Mouse (Mus musculus) neutrophil, adult 5-6 weeks (primary cell): ENCODE results near the gene Astn2. TPM values are rescaled to one million over a fixed set of nuclear protein-coding genes. Genes with fewer than 3 reads are reported as not detected.

Experiments
- ATAC-seq: fragments of 151-379, 151-347 bp; 2 replicates; pipeline ENCODE4 v1.8.0; 2017; ENCODE audit warnings: mild to moderate bottlenecking, moderate TSS enrichment; ENCODE audit not compliant: insufficient number of reproducible peaks, poor library complexity, low FRiP score, severe bottlenecking; ENCODE audit errors: extremely low read depth
- total RNA-seq: library from RNA; stranded (forward); fragments of 200-1000 nt; gene quantifications from 2 replicates; pipeline ENCODE4 v1.2.3, GENCODE M21; 2017

The Astn2 gene
- total RNA-seq, 1 experiment from 2014 or later = not detected

- no peak for ATAC-seq
These were observed 83.4 kb downstream of the Astn2 start for GRCm38 (mm10) chr4:66321051-66321450.

GRCm38 (mm10) chr4:66314806-66315484 lies 89.5 kb downstream of the Astn2 start:
- ATAC-seq = no peak

DNA sequence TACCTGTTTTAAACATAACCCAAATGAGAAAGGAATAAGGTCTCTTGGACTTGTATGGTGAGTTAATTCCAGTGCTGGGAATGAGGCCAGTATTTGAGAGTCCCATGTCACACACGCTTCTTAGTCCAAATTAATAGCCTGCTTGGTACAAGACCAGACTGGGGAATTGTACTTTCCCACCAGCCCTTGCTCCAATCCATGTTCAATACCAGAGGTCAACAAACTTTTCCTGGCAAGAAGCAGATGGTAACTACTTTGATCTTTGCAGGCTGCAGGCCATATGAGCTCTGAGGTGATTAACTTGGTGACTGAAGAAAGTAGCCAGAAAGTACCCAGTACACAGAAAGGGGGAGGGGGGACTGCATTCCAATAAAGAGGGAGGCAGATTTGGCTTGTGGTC lies 91.7 kb downstream of the Astn2 start:
- no peak for ATAC-seq

DNA sequence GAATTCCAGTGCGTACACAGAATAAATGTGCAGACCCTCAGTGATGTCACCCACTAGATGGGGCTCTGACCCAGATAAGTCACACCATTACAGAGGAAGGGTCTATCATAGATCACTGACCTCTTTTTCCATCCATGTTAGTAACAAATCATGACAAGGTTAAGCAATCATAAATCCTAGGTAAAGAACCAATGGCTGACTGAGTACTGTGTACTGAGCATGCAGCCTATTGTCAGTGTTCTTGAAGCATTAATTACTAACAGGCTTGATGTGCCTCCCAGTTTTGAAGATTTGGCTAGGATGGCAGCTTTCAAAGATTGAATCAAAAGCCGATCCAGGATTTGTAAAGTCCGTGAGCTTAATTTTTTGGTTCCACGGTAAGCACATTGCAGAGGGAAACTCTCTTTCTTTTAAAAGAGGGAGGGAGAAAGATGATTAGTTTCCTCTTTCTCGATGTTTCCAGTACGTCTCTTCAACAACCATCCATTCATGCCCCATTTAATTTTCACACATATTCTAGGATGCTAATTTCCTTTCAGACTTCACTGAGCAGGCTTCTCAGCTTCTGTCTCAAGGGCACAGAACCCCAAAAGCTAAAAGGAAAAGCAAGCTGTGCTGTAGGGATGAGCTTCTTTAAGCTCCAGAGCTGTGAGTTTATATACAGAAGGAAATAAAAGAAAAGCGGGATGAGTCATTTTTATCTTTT lies 93.9 kb downstream of the Astn2 start:
- no peak for ATAC-seq

- ATAC-seq = no peak
These were observed 98.0 kb downstream of the Astn2 start for GRCm38 (mm10) chr4:66306377-66306776.

DNA sequence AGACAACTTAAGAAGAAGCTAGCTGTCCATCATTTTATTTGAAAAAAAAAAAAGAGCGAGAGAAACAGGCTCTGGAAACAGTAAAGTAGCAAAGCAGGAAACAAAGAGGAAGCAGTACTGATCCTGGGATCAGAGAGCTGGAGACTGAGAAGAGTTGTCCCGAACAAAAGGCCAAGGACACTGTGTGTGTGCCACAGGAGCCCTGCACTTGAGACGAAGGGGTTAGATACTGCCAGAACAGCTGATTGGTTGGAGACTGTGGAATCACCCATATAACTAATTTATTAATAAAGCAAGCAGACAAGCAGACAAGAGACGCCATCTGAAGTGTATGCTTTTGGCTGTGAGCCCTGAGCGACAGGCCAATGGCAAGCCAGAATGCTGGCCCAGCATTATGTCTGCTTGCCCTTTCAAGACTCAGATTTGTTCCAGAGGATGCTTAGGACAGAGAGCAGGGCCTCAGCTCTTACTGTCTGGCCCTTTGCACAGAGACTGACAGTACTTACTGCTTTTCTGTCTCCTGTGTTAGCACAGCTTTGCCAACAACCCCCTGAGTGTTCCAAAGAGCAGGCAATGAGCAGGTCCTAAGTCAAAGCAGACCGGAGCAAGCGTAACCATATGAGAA lies 101.6 kb downstream of the Astn2 start:
- ATAC-seq = no peak

GRCm38 (mm10) chr4:66285034-66285433 lies 119.4 kb downstream of the Astn2 start:
- ATAC-seq = no peak

DNA sequence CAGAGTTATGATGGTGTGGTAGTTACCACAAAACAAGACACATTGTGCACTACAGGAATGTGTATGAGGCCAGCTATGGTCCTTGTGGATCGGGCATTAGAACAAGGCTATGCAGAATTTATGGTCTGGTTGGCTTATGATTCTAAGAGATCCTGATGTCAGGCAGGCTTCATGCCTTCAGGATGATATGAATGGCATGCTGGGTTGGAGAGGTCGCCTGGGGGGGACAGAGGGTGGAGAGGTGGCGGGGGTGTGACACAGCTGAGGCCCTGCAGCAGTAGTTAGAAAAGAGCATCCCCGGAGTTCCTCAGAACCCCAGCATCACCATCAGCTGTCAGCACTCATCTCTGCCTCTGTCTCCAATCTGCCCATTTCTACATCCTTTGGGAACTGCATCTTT lies 128.3 kb downstream of the Astn2 start:
- ATAC-seq = no peak

DNA sequence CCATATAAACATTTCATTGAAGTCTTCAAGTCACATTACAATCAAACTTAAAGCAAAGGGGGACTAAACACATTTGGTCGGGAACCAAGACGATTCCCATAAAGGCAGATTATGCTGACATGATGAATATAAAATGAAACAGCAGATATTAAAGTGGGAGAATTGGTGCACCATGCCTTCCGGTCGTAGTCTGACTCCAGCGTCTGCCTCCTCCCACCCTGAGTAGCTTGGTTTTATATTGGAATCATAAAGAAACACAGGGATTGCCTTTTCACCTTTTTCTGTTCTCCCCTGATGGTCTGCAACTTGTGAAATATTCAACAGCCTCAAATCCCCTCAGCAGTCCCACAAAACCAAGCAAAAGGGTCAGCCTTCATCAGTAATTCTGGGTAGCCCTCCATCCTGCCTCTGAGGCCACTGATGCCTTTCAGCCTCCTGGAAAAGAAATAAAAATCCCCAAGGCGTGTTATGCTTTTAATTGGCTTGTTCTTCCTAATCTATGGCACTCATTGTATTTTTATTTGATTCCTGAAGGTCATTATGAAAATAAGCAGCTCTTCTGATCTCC lies 132.8 kb downstream of the Astn2 start:
- no peak for ATAC-seq

DNA sequence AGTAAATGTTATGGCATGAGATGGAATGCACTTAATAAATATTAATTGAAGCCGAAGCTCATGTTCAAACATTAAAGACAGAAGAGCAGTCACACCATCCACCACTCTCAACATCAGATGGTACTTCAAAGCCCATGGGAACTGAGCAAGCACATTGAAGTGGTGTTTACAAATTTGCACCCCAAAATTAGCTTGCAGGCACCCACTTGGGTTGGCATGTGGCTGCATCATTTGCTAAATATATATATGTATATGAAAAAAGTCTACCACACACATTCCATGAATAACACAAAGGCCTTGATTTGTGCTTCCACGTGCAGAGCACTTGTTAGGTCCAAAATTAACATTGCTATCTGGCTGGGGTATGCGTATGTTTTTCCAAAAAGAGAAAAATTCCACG lies 140.4 kb downstream of the Astn2 start:
- ATAC-seq = no peak

DNA sequence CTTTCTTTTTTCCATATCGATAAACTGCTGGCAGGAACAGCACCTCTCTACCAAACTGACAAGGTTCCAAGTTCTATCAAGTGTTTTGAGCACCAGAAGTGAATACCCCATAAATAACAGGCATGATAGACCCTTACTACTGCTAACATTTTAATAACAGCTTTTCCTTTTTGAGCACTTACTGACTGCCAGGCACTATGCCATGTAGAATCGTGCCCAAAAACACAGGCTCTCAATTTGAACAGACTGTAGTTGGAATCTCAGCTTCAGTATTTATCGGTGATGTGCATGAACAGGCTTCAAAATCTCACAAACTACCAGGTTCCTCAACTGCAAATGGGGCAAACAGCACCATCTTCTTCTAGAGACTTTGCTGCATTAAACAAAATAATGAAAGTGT lies 143.1 kb downstream of the Astn2 start:
- ATAC-seq = no peak

DNA sequence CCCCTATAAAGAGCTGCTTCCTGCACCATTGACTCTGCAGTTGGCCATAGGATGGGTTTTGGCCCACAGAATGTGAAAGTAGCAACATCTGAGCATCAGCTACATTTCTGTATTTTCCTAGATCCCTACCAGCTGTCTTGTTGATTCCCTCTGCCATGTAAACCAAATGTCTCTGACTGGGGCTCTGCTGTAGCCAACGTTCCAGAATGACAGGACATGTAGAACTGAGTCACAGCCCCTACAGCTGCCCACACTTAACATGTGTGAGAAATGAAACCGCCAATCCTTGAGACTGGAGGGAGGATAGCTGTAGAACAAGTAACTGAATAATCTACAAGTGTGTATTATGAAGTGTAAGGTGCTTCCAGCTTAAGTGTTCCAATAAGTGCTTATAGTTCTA lies 145.5 kb downstream of the Astn2 start:
- ATAC-seq = no peak

DNA sequence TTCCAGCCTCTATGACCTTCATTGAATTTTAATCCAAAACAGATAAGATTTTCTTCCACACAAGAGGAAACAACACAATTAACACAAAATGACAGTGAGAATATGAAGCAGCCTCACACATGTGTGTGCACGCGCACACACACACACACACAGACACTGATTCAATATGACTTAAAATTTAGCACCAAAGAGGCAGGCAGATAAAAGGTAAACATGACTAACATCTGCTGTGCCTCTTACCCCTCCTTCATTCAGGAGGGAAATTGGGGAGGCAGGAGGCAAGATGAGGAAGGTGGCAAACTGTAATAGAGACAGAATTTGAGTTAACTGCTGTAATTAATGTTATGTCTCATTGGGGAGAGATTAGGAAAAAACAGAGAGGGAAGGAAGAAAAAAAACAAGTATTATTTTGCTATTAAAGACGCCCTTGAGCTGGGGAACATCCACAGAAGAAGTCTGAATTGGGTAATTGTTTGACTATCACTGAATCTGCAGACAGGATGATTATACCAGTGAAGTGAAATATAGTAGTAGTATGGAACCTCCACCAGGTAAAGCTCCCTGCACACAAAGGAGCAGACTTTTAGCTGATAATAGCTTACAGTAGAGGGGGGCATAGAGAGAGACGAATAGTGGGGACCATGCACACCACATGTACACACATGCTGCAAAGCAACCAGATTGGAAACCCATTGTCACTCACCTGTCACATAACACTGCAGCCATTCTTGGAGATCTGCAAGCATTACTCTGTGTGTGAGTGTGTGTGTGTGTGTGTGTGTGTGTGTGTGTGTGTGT lies 149.5 kb downstream of the Astn2 start:
- no peak for ATAC-seq

DNA sequence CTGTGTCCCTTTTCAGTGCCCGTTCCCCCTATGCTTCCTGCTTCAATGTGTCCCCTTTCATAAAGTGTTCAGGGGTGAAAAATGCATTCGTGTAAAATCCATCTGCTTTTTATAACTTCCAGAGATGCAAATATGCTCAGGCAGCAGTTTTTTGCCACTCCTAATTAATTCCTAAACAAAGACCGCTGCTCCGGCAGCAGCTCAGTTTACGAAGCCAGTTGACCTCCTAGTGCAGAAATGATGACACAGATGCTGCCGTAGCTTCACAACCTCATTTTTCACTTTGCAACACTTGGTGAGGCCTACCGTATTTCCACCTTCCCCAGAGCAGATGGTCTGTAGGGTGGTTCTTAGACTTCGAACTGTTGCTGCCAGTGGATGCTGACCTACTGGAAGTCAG lies 155.9 kb downstream of the Astn2 start:
- no peak for ATAC-seq

GRCm38 (mm10) chr4:66242683-66243082 lies 161.7 kb downstream of the Astn2 start:
- ATAC-seq = no peak

- no peak for ATAC-seq
These were observed 171.6 kb downstream of the Astn2 start for GRCm38 (mm10) chr4:66232799-66233198.

GRCm38 (mm10) chr4:66232350-66232749 lies 172.1 kb downstream of the Astn2 start:
- ATAC-seq = no peak

- ATAC-seq = no peak
These were observed 173.7 kb downstream of the Astn2 start for GRCm38 (mm10) chr4:66230735-66231134.

- ATAC-seq = no peak
These were observed 181.7 kb downstream of the Astn2 start for GRCm38 (mm10) chr4:66222602-66223317.
